Mouse (Mus musculus): ENCODE measurements at regions not wholly inside any gene's neighbourhood (a gene's known extent, or its start where the extent isn't known, plus 50 kb on each side); places are given as distances from the start of the nearest gene placed in this dataset.

GRCm38 (mm10) chr11:63481676-63482310, 353.0 kb downstream of the Pmp22 start:
- no peak overlapping the region for H3K4me3 ChIP-seq (replicated peaks; ENCODE audit: low read length)
- WGBS, result 76% methylated on average over 7 of the region's 7 CpGs
- no peaks in the 10 kb centered on the region for H3K4me1 ChIP-seq (ENCODE audit: control insufficient read depth, insufficient read depth, low read length)
- DNase-seq (ENCODE audit: low spot score) (no peak), ATAC-seq (ENCODE audit: low FRiP score, low read depth) (no peak)
- H3K4me2 ChIP-seq (replicated peaks; ENCODE audit: low read depth, low read length, severe bottlenecking), result no peak overlapping the region
- no peaks in the 10 kb centered on the region for H3K27me3 ChIP-seq (ENCODE audit: control insufficient read depth, insufficient read depth, low read length)
- no peaks in the 10 kb centered on the region for H3K36me3 ChIP-seq (ENCODE audit: control insufficient read depth, insufficient read depth, low read length)
- TF ChIP-seq POLR2A (IDR thresholded peaks at IDR 0.05; ENCODE audit: borderline replicate concordance, extremely low read depth, insufficient read depth, insufficient read length), result no peak
- no peak overlapping the region for H3K27ac ChIP-seq (replicated peaks; ENCODE audit: low read depth, low read length)
- no peak overlapping the region for H3K9ac ChIP-seq (ENCODE audit: low read depth, low read length, severe bottlenecking)
- no peaks in the 10 kb centered on the region for H3K9me3 ChIP-seq (ENCODE audit: control insufficient read depth, low read length)

- 32% methylated on average over 6 of the region's 6 CpGs for WGBS
- DNase-seq (ENCODE audit: low spot score) (no peak), ATAC-seq (ENCODE audit: low FRiP score, low read depth) (no peak)
These were observed 353.8 kb downstream of the Pmp22 start for GRCm38 (mm10) chr11:63482593-63482992.

GRCm38 (mm10) chr11:63487203-63487602, 358.4 kb downstream of the Pmp22 start:
- H3K9me3 ChIP-seq (ENCODE audit: control insufficient read depth, low read length), result no peaks in the 10 kb centered on the region
- no peak overlapping the region for H3K9ac ChIP-seq (ENCODE audit: low read depth, low read length, severe bottlenecking)
- H3K27ac ChIP-seq (replicated peaks; ENCODE audit: low read depth, low read length), result no peak overlapping the region
- no peaks in the 10 kb centered on the region for H3K4me1 ChIP-seq (ENCODE audit: control insufficient read depth, insufficient read depth, low read length)
- no peak overlapping the region for H3K4me2 ChIP-seq (replicated peaks; ENCODE audit: low read depth, low read length, severe bottlenecking)
- no peaks in the 10 kb centered on the region for H3K36me3 ChIP-seq (ENCODE audit: control insufficient read depth, insufficient read depth, low read length)
- no peak for TF ChIP-seq POLR2A (IDR thresholded peaks at IDR 0.05; ENCODE audit: borderline replicate concordance, extremely low read depth, insufficient read depth, insufficient read length)
- H3K27me3 ChIP-seq (ENCODE audit: control insufficient read depth, insufficient read depth, low read length), result no peaks in the 10 kb centered on the region
- ATAC-seq (ENCODE audit: low FRiP score, low read depth) (no peak), DNase-seq (ENCODE audit: low spot score) (no peak)
- H3K4me3 ChIP-seq (replicated peaks; ENCODE audit: low read length), result no peak overlapping the region
- 22% methylated on average over 2 of the region's 2 CpGs for WGBS

More at GRCm38 (mm10) chr11:63482593-63482992, 353.8 kb downstream of the Pmp22 start:
- H3K4me1 ChIP-seq (ENCODE audit: control insufficient read depth, insufficient read depth, low read length), result no peaks in the 10 kb centered on the region
- no peak overlapping the region for H3K27ac ChIP-seq (replicated peaks; ENCODE audit: low read depth, low read length)
- H3K9ac ChIP-seq (ENCODE audit: low read depth, low read length, severe bottlenecking), result no peak overlapping the region
- H3K36me3 ChIP-seq (ENCODE audit: control insufficient read depth, insufficient read depth, low read length), result no peaks in the 10 kb centered on the region
- no peak overlapping the region for H3K4me3 ChIP-seq (replicated peaks; ENCODE audit: low read length)
- no peak overlapping the region for H3K4me2 ChIP-seq (replicated peaks; ENCODE audit: low read depth, low read length, severe bottlenecking)
- no peak for TF ChIP-seq POLR2A (IDR thresholded peaks at IDR 0.05; ENCODE audit: borderline replicate concordance, extremely low read depth, insufficient read depth, insufficient read length)
- H3K27me3 ChIP-seq (ENCODE audit: control insufficient read depth, insufficient read depth, low read length), result no peaks in the 10 kb centered on the region
- no peaks in the 10 kb centered on the region for H3K9me3 ChIP-seq (ENCODE audit: control insufficient read depth, low read length)

- Histone ChIP-seq H3K9me3 (ENCODE audit: control insufficient read depth, low read length) (no peaks in the 10 kb centered on the region), H3K36me3 (ENCODE audit: control insufficient read depth, insufficient read depth, low read length) (no peaks in the 10 kb centered on the region), H3K27ac (replicated peaks; ENCODE audit: low read depth, low read length) (no peak overlapping the region), H3K9ac (ENCODE audit: low read depth, low read length, severe bottlenecking) (no peak overlapping the region), H3K27me3 (ENCODE audit: control insufficient read depth, insufficient read depth, low read length) (no peaks in the 10 kb centered on the region), H3K4me2 (replicated peaks; ENCODE audit: low read depth, low read length, severe bottlenecking) (no peak overlapping the region), H3K4me1 (ENCODE audit: control insufficient read depth, insufficient read depth, low read length) (no peaks in the 10 kb centered on the region), H3K4me3 (replicated peaks; ENCODE audit: low read length) (no peak overlapping the region)
- 51% methylated on average over 5 of the region's 5 CpGs for WGBS
- DNase-seq (ENCODE audit: low spot score) (peak; percentile 20), ATAC-seq (ENCODE audit: low FRiP score, low read depth) (no peak)
- TF ChIP-seq POLR2A (IDR thresholded peaks at IDR 0.05; ENCODE audit: borderline replicate concordance, extremely low read depth, insufficient read depth, insufficient read length), result no peak
These were observed 373.4 kb downstream of the Pmp22 start for GRCm38 (mm10) chr11:63502181-63502580.

- no peaks in the 10 kb centered on the region for H3K9me3 ChIP-seq (ENCODE audit: control insufficient read depth, low read length)
- ATAC-seq (ENCODE audit: low FRiP score, low read depth) (no peak), DNase-seq (ENCODE audit: low spot score) (no peak)
- no peaks in the 10 kb centered on the region for H3K36me3 ChIP-seq (ENCODE audit: control insufficient read depth, insufficient read depth, low read length)
- no peak overlapping the region for H3K4me3 ChIP-seq (replicated peaks; ENCODE audit: low read length)
- WGBS, result 91% methylated on average over 8 of the region's 8 CpGs
- H3K4me1 ChIP-seq (ENCODE audit: control insufficient read depth, insufficient read depth, low read length), result no peaks in the 10 kb centered on the region
- H3K4me2 ChIP-seq (replicated peaks; ENCODE audit: low read depth, low read length, severe bottlenecking), result no peak overlapping the region
- H3K27me3 ChIP-seq (ENCODE audit: control insufficient read depth, insufficient read depth, low read length), result no peaks in the 10 kb centered on the region
- H3K9ac ChIP-seq (ENCODE audit: low read depth, low read length, severe bottlenecking), result no peak overlapping the region
- TF ChIP-seq POLR2A (IDR thresholded peaks at IDR 0.05; ENCODE audit: borderline replicate concordance, extremely low read depth, insufficient read depth, insufficient read length), result no peak
- H3K27ac ChIP-seq (replicated peaks; ENCODE audit: low read depth, low read length), result no peak overlapping the region
These were observed 378.6 kb downstream of the Pmp22 start for GRCm38 (mm10) chr11:63507387-63507786.

Measured in limb, embryonic 14.5 days (tissue).